Mouse (Mus musculus): ENCODE results near the gene Strip2. TPM values are rescaled to one million over a fixed set of nuclear protein-coding genes. Genes with fewer than 3 reads are reported as not detected.

Gene Strip2
- total RNA-seq, 4 experiments from 2014 or later: 37.7 to 60.0 (median 42.6) TPM

- DNase-seq (ENCODE audit: low spot score in 2 of 2): no peak
These were observed 8.9 kb downstream of the Strip2 start for GRCm38 (mm10) chr6:29925594-29926219.

- DNase-seq (ENCODE audit: low spot score in 2 of 2): no peak
These were observed 13.3 kb downstream of the Strip2 start for GRCm38 (mm10) chr6:29930087-29930486.

DNA sequence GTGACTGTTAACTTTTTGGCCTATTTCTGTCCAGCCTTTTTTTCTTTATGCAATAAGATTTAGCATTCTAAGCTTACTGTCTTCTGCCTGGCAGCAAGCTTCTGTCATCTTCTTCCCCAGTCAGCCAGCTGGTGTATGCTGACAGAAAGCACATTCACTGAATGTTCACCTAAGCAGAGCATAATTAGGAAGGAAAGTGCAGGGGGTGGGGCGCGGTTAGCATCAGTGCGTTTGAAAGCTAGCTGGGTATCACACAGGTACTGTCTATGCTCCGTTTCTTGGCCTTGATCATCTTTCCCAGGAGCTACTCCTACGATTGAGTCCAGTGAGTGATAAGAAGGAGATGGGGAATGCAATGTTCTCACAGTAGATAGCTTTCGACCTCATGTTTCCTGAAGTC lies 13.9 kb downstream of the Strip2 start:
- peak in 1 of 2 experiments; percentile 17 for DNase-seq (ENCODE audit: low spot score in 2 of 2)

DNA sequence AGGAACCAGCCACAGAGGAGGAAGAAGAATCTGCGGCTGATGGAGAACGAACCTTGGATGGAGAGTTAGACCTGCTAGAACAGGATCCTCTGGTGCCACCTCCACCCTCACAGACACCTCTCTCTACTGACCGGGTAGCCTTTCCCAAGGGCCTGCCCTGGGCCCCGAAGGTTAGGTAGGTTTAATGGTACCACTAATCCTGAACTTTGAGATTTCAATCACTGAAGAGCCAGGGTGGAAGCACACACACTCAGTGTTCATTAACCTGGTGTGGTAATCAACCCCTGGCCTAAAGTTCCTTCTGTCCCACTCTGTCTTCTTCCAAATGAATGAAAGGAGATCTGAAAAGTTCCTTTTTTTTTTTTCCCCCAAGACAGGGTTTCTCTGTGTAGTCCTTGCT lies 14.4 kb downstream of the Strip2 start:
- DNase-seq (ENCODE audit: low spot score in 2 of 2): no peak

DNA sequence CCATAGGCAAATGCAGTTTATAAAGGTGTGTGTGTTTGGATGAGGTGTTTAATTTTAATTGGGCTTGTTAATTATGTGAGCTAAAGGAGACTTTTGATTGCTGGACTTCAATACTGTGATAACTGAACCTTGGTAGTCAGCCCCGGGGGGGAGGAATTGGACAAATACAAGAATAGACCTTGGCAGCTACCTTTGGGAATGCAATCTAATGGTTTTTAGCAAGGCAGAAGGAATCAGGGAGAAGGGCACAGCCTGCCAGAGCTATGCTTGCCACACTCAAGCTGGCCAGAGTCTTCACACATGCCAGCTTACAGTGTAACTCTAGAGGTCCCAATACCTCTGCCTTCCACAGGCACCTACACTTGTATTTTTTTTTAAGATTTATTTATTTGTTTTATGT lies 18.9 kb downstream of the Strip2 start:
- DNase-seq (ENCODE audit: low spot score in 2 of 2): no peak

- DNase-seq (ENCODE audit: low spot score in 2 of 2): no peak
These were observed 23.6 kb downstream of the Strip2 start for GRCm38 (mm10) chr6:29940428-29940827.

DNA sequence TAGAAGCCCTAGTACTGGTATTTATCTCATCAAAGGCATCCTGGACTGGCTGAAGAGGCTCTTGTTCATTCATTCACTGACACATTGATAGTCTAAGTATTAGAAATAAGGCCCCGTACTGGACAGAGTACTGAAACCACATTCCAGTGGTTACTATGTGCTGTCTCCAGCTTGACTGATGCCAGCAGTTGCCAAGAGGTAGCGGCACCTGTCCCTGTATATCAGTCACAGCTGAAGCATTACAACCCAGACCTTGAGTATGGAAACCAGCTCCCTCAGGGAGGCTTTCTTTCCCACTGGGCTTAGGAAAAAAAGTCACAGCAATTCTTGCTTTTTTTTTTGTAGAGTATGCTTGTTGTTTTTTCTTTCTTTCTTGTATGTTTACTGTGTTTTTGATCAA lies 24.2 kb downstream of the Strip2 start:
- DNase-seq (ENCODE audit: low spot score in 2 of 2): no peak

DNA sequence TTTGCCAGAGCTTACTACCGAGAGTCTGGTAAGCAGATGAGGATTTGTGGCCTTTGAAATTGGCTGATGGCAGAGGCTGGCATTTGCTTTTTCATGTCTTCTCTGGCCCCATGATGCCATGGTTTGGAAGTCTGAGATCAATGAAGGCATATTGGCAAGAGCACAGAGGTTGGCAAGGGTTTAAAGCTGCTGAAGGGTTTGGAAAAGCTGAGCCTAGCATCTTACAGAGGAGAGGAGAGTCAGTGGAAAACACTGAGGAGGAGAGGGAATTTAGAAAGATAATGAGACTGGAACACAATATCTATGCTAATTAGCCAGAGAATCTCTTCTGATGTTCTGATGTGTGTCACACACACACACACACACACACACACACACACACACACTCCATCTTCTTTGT lies 27.7 kb downstream of the Strip2 start:
- no peak for DNase-seq (ENCODE audit: low spot score in 2 of 2)

GRCm38 (mm10) chr6:29946568-29946967 lies 29.8 kb downstream of the Strip2 start:
- DNase-seq (ENCODE audit: low spot score in 2 of 2): no peak

GRCm38 (mm10) chr6:29947823-29948222 lies 31.0 kb downstream of the Strip2 start:
- no peak for DNase-seq (ENCODE audit: low spot score in 2 of 2)

- DNase-seq (ENCODE audit: low spot score in 2 of 2): peak in 1 of 2 experiments; percentile 28
These were observed 39.9 kb downstream of the Strip2 start for GRCm38 (mm10) chr6:29956749-29957148.

DNA sequence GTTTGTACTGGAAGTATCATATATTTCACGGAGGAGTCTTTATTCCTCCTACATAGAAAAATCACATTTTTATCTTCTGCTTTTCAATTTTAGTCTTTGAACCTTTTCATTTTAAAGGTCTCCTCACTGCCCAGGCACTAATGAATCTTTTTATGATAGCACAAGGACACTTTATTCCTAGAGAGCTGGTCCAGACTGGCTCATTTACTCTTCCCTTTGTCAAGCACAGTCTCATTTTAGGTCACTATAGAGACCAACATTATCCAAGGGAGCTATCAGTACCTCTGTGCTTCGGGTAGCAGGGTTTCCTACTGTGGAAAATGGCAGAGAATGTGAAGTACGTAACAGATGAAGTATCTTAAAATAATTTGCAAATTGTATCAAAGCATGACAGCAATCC lies 41.9 kb downstream of the Strip2 start:
- DNase-seq (ENCODE audit: low spot score in 2 of 2): no peak

DNA sequence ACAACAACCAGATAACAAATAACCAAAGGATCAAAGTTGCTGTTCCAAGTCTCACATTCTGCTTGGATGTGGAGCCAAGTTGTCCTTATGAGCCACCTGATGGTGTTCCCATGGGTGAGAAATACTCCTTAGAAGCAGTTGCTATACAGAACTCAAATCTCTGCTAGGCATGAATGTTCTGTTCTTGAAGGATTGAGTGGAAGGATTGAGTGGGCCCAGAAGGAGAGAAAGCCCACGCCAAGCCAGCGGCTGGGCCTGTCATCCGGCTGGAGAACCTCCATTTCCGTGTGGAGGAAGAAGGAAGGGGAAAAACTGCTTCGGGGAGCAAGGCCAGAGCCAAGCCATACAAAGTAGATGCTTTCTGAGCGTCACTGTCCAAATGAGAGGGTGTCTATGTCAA lies 44.3 kb downstream of the Strip2 start:
- peak; percentile 6 to 27 for DNase-seq (ENCODE audit: low spot score in 2 of 2)

DNA sequence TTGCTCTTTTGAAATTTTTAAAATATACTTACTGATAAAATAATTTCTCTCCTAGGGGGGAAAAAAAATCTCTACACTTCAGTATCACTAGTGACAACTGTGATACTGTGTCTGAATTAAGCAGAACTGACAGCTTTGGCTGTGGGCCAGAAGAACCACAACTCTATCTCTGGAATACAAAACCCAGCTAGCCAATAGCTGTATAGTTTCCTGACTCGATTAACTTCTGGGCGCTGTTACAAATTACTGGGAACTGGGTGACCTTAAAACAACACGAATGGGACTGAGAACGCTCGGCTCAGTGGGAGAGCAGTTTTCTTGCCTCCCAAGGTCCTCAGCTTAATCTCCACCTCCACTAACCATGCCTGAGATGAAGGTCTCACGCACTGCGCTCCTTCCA lies 51.1 kb downstream of the Strip2 start:
- no peak for DNase-seq (ENCODE audit: low spot score in 2 of 2)

- DNase-seq (ENCODE audit: low spot score in 2 of 2): no peak
These were observed 56.5 kb downstream of the Strip2 start for GRCm38 (mm10) chr6:29973341-29973740.

GRCm38 (mm10) chr6:29974836-29975235 lies 58.0 kb downstream of the Strip2 start:
- no peak for DNase-seq (ENCODE audit: low spot score in 2 of 2)

- DNase-seq (ENCODE audit: low spot score in 2 of 2): no peak
These were observed 63.6 kb downstream of the Strip2 start for GRCm38 (mm10) chr6:29980461-29980860.

GRCm38 (mm10) chr6:29981797-29982196 lies 65.0 kb downstream of the Strip2 start:
- DNase-seq (ENCODE audit: low spot score in 2 of 2): no peak

DNA sequence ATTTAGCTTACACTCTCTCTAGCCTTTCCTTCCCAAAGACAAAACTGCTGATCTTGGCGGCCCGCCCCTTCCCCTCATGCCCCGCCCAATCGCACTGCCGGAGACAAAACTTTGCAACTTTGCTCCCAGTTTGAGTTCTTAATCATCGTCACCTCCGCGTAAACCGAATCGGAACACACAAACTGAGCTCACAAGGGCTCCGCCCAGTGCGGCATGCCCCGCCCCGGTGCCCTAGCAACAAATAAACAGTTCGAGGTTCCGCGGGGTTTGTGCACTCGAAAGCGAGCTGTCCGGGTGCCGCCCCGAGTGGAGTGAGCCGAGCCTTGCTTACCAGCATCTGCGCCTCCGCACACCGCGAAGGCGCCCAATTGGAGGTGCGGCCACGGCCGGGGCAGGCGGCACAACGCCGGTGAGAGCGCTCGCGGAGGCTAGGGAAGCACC lies 68.3 kb downstream of the Strip2 start:
- DNase-seq (ENCODE audit: low spot score in 2 of 2): peak; percentile 10 to 13

DNA sequence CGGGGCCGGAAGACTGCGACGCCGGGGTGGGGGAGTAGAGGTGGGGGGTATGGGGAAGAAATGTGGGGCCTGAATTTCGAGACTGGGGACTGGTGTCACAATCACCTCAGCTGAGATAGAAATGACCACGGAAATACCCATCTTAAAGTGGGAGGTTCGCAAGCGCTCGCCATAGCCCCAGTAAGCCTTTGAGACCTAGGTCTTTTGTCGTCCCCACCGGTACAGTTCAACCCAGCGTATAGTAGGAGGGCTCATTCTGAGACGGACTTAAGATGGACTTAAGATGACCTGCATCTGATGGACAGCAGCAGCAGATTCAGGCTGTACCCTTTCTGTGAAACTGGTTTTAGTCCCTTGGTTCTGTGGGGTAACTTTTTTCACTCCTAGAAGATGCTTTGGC lies 68.7 kb downstream of the Strip2 start:
- no peak for DNase-seq (ENCODE audit: low spot score in 2 of 2)

- DNase-seq (ENCODE audit: low spot score in 2 of 2): no peak
These were observed 69.2 kb downstream of the Strip2 start for GRCm38 (mm10) chr6:29985986-29986385.

DNA sequence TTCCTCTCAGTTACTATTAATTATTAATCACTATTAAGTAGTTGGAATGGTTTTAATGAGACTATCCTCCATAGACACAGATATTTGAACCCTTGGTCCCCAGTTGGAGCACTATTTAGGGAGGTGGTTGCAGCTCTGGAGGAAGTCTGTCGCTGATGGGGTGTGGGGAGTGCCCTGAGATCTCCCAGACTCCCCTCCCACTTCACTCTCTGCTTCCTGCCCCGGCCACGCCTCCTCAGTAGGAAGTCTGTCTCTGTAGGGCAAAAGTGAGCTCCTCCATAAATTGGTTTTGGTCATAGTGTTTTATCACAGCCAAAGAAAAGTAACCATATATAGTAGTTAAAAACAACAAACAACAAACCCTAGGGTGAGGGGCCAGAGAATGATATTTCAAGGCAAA lies 70.4 kb downstream of the Strip2 start:
- DNase-seq (ENCODE audit: low spot score in 2 of 2): no peak

DNA sequence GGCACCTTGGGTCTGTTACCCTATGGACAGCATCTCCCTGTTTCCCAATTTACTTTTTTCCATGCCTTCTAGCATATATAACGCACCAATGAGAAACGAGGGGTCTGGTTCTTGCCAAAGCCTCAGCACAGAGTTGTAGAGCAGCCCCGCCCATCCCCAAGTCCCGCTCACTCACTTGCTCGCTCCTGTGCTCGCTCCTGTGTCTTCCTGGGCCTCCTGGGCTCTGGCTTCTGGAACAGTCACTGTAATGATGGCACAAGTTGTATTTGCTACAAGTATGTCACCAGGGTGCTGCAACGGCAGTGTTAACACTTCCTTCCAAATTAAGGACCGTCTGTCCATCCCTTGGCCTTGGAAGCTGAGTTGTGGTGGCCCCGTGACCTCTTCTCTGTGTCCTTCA lies 81.3 kb downstream of the Strip2 start:
- DNase-seq (ENCODE audit: low spot score in 2 of 2): no peak

DNA sequence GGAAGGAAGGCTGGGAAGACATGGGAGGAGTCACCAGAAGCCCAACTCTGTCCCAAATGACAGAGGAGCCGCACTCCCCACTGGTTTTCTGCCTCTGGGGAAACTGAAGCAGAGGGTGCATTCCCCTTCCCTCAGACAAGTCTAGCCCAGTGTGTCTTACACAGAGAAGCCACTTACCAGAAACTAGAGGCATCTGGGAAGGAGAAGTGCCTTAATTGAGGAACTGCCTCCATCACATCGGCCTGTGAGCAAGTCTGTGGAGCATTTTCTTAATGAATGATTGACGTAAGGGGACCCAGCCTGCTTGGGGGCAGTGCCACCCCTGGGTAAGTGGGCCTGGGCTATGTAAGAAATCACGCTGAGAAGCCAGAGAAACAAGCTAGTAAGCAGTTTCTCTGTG lies 82.0 kb downstream of the Strip2 start:
- DNase-seq (ENCODE audit: low spot score in 2 of 2): no peak

All from left cerebral cortex, adult 8-10 months (tissue).